Mouse (Mus musculus) right cerebral cortex, postnatal 14 days (tissue): ENCODE measurements at regions not wholly inside any gene's neighbourhood (a gene's known extent, or its start where the extent isn't known, plus 50 kb on each side); places are given as distances from the start of the nearest gene placed in this dataset.
"Not testable (repeated sequence)": the region's sequence is repeated elsewhere in the genome, so short reads cannot be mapped to it uniquely, and the experiment has no call there.

Experiments
- DNase-seq: peaks from one replicate; pipeline ENCODE4 v3.0.0; 2022

- no peak for DNase-seq
These were observed 59.3 kb downstream of the Sox2 start for GRCm38 (mm10) chr3:34709553-34709952.

GRCm38 (mm10) chr3:34712137-34712536 is 61.9 kb downstream of the Sox2 start:
- not testable (repeated sequence) for DNase-seq

- no peak for DNase-seq
These were observed 72.3 kb downstream of the Sox2 start for GRCm38 (mm10) chr3:34722506-34722905.

- DNase-seq = no peak
These were observed 76.8 kb downstream of the Sox2 start for GRCm38 (mm10) chr3:34726955-34727354.

- DNase-seq = no peak
These were observed 78.1 kb downstream of the Sox2 start for GRCm38 (mm10) chr3:34728282-34728681.

- no peak for DNase-seq
These were observed 84.8 kb downstream of the Sox2 start for GRCm38 (mm10) chr3:34734966-34735365.

GRCm38 (mm10) chr3:34738001-34738400 is 87.8 kb downstream of the Sox2 start:
- DNase-seq = no peak

- DNase-seq = no peak
These were observed 88.7 kb downstream of the Sox2 start for GRCm38 (mm10) chr3:34738938-34739337.

- DNase-seq = no peak
These were observed 89.5 kb downstream of the Sox2 start for GRCm38 (mm10) chr3:34739693-34740092.

GRCm38 (mm10) chr3:34740110-34740509 is 89.9 kb downstream of the Sox2 start:
- no peak for DNase-seq

- no peak for DNase-seq
These were observed 95.1 kb downstream of the Sox2 start for GRCm38 (mm10) chr3:34745181-34745736.

- DNase-seq = no peak
These were observed 97.4 kb downstream of the Sox2 start for GRCm38 (mm10) chr3:34747499-34748093.

- DNase-seq = no peak
These were observed 99.8 kb downstream of the Sox2 start for GRCm38 (mm10) chr3:34749989-34750388.

GRCm38 (mm10) chr3:34751551-34751950 is 101.3 kb downstream of the Sox2 start:
- DNase-seq = peak; percentile 8

- no peak for DNase-seq
These were observed 103.4 kb downstream of the Sox2 start for GRCm38 (mm10) chr3:34753557-34753956.

- DNase-seq = no peak
These were observed 104.6 kb downstream of the Sox2 start for GRCm38 (mm10) chr3:34754781-34755180.

- DNase-seq = not testable (repeated sequence)
These were observed 105.1 kb downstream of the Sox2 start for GRCm38 (mm10) chr3:34755282-34755681.

- no peak for DNase-seq
These were observed 106.4 kb downstream of the Sox2 start for GRCm38 (mm10) chr3:34756632-34757031.

GRCm38 (mm10) chr3:34757130-34757529 is 106.9 kb downstream of the Sox2 start:
- DNase-seq = no peak

- no peak for DNase-seq
These were observed 107.8 kb downstream of the Sox2 start for GRCm38 (mm10) chr3:34757813-34758510.

GRCm38 (mm10) chr3:34759942-34760640 is 109.9 kb downstream of the Sox2 start:
- DNase-seq = no peak

- no peak for DNase-seq
These were observed 111.1 kb downstream of the Sox2 start for GRCm38 (mm10) chr3:34761162-34761769.

- no peak for DNase-seq
These were observed 111.6 kb downstream of the Sox2 start for GRCm38 (mm10) chr3:34761783-34762182.
